Mouse (Mus musculus): ENCODE results near the gene Dgka.

DNA sequence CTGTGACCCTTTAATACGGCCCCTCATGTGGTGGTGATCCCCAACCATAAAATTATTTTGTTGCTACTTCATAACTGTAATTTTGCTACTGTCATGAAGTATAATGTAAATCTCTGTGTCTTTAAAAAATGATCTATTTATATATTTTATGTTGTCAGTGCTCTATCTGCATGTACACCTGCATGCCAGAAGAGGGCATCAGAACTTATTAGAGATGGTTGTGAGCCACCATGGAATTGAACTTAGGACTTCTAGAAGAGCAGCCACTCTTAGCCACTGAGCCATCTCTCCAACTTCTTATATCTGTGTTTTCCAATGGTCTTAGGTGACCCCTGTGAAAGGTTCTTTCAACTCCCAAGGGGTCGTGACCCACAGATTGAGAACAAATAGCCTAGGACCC is 28.2 kb upstream of the Dgka start:
- TF ChIP-seq HCFC1 (IDR thresholded peaks at IDR 0.05; ENCODE audit: borderline replicate concordance, insufficient read depth, low read length) (no peak), CHD2 (IDR thresholded peaks at IDR 0.05; ENCODE audit: low read depth, low read length) (no peak), ZC3H11A (IDR thresholded peaks at IDR 0.05; ENCODE audit: borderline replicate concordance, low read depth, low read length) (no peak)

Data from ES-E14 (cell line).